Mouse (Mus musculus) small intestine, adult 2 months (tissue): ENCODE measurements around the gene Itga6. TPM values are rescaled to one million over a fixed set of nuclear protein-coding genes. Genes with fewer than 3 reads are reported as not detected.
A peak's percentile ranks its signal among the peaks of the same experiment; 100 is the strongest.

Experiments
- H3K27ac ChIP-seq: fragments of 200-500 bp; 2 replicates; pipeline ENCODE4 v1.5.1; 2012; ENCODE audit warnings: low read depth, low read length, control low read depth, inconsistent platforms; ENCODE audit not compliant: insufficient read depth
- H3K27me3 ChIP-seq: fragments of 200-500 bp; 2 replicates; pipeline ENCODE4 v1.6.1; 2012; ENCODE audit warnings: mild to moderate bottlenecking, moderate library complexity, low read length, inconsistent platforms; ENCODE audit not compliant: control insufficient read depth, insufficient read depth
- H3K36me3 ChIP-seq: fragments of 200-500 bp; 2 replicates; pipeline ENCODE4 v1.6.1; 2012; ENCODE audit warnings: mild to moderate bottlenecking, low read length, control low read depth, inconsistent platforms; ENCODE audit not compliant: control insufficient read depth, insufficient read depth
- H3K4me1 ChIP-seq: fragments of 200-500 bp; 2 replicates; pipeline ENCODE4 v1.6.1; 2012; ENCODE audit warnings: low read length, inconsistent platforms, mixed read lengths; ENCODE audit not compliant: control insufficient read depth, insufficient read depth, insufficient read length
- H3K4me3 ChIP-seq: fragments of 200-500 bp; 2 replicates; pipeline ENCODE4 v1.5.1; 2012; ENCODE audit warnings: low read depth, mild to moderate bottlenecking, control low read depth, inconsistent platforms, low read length, moderate library complexity
- CTCF ChIP-seq: fragments of 200-500 bp; IDR thresholded peaks from 2 replicates; pipeline ENCODE4 v1.5.1; 2012; ENCODE audit warnings: low read depth, mild to moderate bottlenecking, control low read depth, inconsistent platforms, low read length, moderate library complexity, mixed read lengths; ENCODE audit not compliant: insufficient replicate concordance, insufficient read length; ENCODE audit errors: extremely low read depth
- POLR2A ChIP-seq: fragments of 200-500 bp; IDR thresholded peaks from 2 replicates; pipeline ENCODE4 v1.6.1; 2012; ENCODE audit warnings: low read depth, mild to moderate bottlenecking, control low read depth, inconsistent platforms, low read length, moderate library complexity
- WGBS: fragments of 180-500 bp; shearing (Covaris S2); methylation state at CpG from one replicate; pipeline ENCODE4 v1.1.7; 2018; 5-methylcytosine and 5-hydroxymethylcytosine counted together
- polyA plus RNA-seq: library from polyadenylated mRNA; depleted of rRNA; stranded (reverse); fragments of >200 nt; gene quantifications from 2 replicates; pipeline ENCODE4 v1.2.3, GENCODE M21; 2012

The Itga6 gene
- polyA plus RNA-seq, 1 experiment, result 49.8 TPM

- Histone ChIP-seq H3K4me3 (no peak overlapping the region), H3K4me1 (peaks cover 41% of the 10 kb centered on the region), H3K36me3 (no peaks in the 10 kb centered on the region), H3K27ac (no peak overlapping the region), H3K27me3 (peaks cover 2% of the 10 kb centered on the region; the same call in 1 of the 2 replicates)
- WGBS, result 72% methylated on average over 2 of the region's 2 CpGs
- TF ChIP-seq POLR2A (no peak), CTCF (no peak)
These were observed 45.8 kb downstream of the Itga6 start for GRCm38 (mm10) chr2:71791203-71791602.

DNA sequence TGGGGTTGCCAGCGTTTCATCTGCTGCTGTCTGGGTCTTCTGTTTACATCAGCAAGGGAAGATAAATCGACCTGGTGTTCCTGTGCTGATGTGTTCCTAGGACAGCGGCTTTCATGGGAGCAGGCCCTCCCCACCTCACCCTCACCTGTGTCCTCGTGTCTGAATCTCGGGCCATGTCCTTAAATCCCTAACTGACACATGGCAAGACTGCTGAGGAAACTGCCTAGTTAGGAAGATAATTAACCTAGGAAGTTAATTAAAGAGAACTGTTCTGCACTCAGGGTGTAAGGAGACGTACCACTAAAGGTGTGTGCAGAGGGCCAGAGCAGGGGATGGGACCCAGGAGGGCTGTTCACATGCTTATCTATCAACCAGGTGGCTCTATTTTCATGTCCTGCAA lies 48.7 kb downstream of the Itga6 start:
- WGBS, result 19% methylated on average over 6 of the region's 6 CpGs
- TF ChIP-seq POLR2A, result no peak
- no peak for TF ChIP-seq CTCF
- no peak overlapping the region for H3K4me3 ChIP-seq
- H3K27me3 ChIP-seq, result no peaks in the 10 kb centered on the region
- H3K36me3 ChIP-seq, result no peaks in the 10 kb centered on the region
- peak overlapping the region; percentile 20; the same call in 1 of the 2 replicates for H3K27ac ChIP-seq
- peaks cover 52% of the 10 kb centered on the region for H3K4me1 ChIP-seq

DNA sequence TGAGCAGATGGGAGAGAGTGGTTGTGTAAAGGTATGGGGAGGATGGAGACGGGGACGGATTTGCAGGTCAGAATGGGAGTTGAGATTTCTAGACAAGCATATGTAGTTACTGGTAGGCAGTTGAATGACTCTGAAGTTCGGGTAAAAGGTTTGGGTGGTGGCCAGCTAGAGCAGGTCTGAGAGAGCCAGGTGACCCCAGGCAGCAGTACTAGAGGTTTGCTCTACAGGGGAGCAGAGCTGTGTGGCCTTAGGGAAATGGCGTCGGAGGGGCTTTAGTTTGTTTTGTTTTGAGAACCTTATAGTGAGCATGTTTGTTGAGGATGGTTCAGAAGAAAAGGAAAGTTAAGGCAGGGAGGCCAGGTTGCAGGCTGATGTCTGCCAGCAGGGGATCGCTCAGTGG lies 51.4 kb downstream of the Itga6 start:
- TF ChIP-seq POLR2A (no peak), CTCF (no peak)
- H3K4me3 ChIP-seq, result no peak overlapping the region
- H3K27ac ChIP-seq, result no peak overlapping the region
- H3K36me3 ChIP-seq, result no peaks in the 10 kb centered on the region
- WGBS, result 48% methylated on average over 6 of the region's 6 CpGs
- H3K27me3 ChIP-seq, result no peaks in the 10 kb centered on the region
- H3K4me1 ChIP-seq, result peaks cover 50% of the 10 kb centered on the region

DNA sequence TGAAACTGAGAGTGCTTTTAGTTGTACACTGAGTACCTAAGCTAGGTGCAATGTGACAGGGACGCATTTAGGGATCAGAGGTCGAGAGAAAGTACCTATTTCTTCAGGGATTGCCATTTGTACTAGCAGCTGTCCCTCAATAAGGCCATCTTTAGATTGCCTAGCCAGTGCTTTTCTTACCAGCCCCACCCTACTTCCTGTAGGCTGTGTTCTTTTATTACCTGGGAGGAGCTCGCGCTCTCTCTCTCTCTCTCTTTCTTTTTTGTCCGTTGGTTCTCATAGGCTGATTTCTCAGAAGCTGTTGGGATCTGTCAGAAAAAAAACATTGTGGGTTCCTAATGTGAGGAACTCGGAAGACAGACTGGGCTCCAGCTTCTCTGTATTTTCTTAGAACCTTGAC lies 55.4 kb downstream of the Itga6 start:
- TF ChIP-seq POLR2A (no peak), CTCF (no peak)
- Histone ChIP-seq H3K36me3 (no peaks in the 10 kb centered on the region), H3K27me3 (no peaks in the 10 kb centered on the region), H3K27ac (peak overlapping the region; percentile 100), H3K4me3 (peak overlapping the region; percentile 32; the same call in 1 of the 2 replicates), H3K4me1 (peaks cover 44% of the 10 kb centered on the region)
- WGBS, result 20% methylated on average over 6 of the region's 6 CpGs

DNA sequence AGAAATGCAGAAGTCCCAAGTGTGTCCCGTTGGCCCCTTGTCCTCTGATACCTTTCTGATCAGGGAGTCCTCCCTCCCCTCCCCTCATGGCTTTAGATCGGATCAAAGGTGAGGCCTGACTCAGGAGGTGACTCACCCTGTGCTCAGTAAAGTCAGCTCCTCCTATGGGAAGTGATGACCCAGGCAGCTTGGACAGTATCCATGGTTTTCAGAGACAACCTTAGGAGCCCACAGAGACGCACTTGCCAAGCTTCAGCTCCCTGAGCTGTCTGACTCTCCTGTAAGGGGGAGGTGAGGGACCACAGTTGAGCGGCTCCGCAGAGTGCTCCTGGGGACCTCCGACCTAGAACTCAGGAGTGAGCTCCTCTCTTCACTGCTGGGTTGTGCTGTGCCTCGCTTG lies 56.3 kb downstream of the Itga6 start:
- Histone ChIP-seq H3K27me3 (no peaks in the 10 kb centered on the region), H3K27ac (peak overlapping the region; percentile 100), H3K4me3 (peak overlapping the region; percentile 45), H3K4me1 (peaks cover 44% of the 10 kb centered on the region), H3K36me3 (no peaks in the 10 kb centered on the region)
- 31% methylated on average over 7 of the region's 7 CpGs for WGBS
- peak; percentile 24; the same call in 1 of the 2 replicates for TF ChIP-seq CTCF
- peak; percentile 64; the same call in 1 of the 2 replicates for TF ChIP-seq POLR2A

DNA sequence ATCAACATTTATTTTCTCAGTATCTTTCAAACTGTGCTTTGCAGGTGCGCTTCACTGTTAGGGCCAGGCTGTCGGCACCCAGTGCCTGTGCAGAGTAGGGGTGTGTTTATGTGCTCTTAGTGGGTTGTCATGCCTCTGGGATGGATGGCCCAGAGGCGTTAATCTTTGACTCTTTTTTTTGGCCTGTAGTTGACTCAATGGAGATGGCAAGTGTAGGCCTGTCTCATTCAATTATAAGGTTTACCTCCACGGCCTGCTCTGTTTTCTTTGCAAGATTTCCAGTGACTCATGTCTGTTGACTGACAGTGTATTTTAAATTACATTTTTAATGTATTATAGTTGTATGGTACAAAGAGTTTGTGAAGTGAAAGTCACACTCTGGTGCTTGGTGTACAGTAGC lies 56.7 kb downstream of the Itga6 start:
- Histone ChIP-seq H3K27me3 (no peaks in the 10 kb centered on the region), H3K4me1 (peaks cover 42% of the 10 kb centered on the region), H3K27ac (peak overlapping the region; percentile 89), H3K4me3 (peak overlapping the region; percentile 45), H3K36me3 (no peaks in the 10 kb centered on the region)
- TF ChIP-seq POLR2A, result no peak
- WGBS, result 44% methylated on average over 4 of the region's 4 CpGs

DNA sequence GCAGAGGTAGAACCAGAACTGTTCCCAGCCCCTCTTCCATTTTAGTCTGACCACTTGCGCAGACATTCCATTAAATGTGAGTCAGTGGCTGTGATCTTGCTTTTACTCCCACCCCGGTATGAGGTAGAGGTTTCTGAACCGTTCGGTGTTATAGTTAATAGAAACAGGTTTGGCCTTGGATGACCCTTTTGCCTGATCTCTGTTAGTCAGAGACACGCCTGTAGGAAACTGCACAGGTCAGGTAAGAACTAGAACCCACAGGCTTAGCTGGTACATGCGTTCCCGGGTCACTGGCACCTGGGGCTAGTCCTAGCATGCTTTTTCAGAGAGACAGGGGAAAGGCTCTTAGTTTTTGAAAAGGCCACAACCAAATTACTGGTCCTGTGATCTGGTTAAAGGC lies 59.7 kb downstream of the Itga6 start:
- H3K4me3 ChIP-seq, result no peak overlapping the region
- no peak for TF ChIP-seq CTCF
- no peak for TF ChIP-seq POLR2A
- peak overlapping the region; percentile 88 for H3K27ac ChIP-seq
- no peaks in the 10 kb centered on the region for H3K27me3 ChIP-seq
- 37% methylated on average over 7 of the region's 7 CpGs for WGBS
- H3K4me1 ChIP-seq, result peaks cover 52% of the 10 kb centered on the region
- 0 out of 2 replicates have a peak, but pooled peaks cover 2% of the 10 kb centered on the region for H3K36me3 ChIP-seq
